Mouse (Mus musculus) lung, embryonic 14.5 days (tissue): ENCODE measurements around the gene Pop5. TPM values are rescaled to one million over a fixed set of nuclear protein-coding genes. Genes with fewer than 3 reads are reported as not detected.

Experiments
- ATAC-seq: fragments of 200-750 bp; cut with Nextera tagmentation; 2 replicates; pipeline ENCODE4 v1.8.0; 2017; ENCODE audit warnings: mild to moderate bottlenecking, moderate TSS enrichment, moderate library complexity; ENCODE audit not compliant: insufficient read depth
- DNase-seq: peaks from one replicate; pipeline ENCODE4 v3.0.0-alpha.2; 2015
- H3K27ac ChIP-seq: fragments of 300-500 bp; sonication (generic); 2 replicates; pipeline ENCODE4 v1.5.1; 2014; ENCODE audit warnings: low read depth, mild to moderate bottlenecking, moderate library complexity
- H3K27me3 ChIP-seq: fragments of 300-500 bp; sonication (generic); 2 replicates; pipeline ENCODE4 v1.6.1; 2014; ENCODE audit warnings: low read length, control low read depth; ENCODE audit not compliant: insufficient read depth
- H3K36me3 ChIP-seq: fragments of 300-500 bp; sonication (generic); 2 replicates; pipeline ENCODE4 v1.6.1; 2014; ENCODE audit warnings: control low read depth; ENCODE audit not compliant: insufficient read depth
- H3K4me1 ChIP-seq: fragments of 300-500 bp; sonication (generic); 2 replicates; pipeline ENCODE4 v1.6.1; 2014; ENCODE audit warnings: antibody characterized with exemption, control low read depth; ENCODE audit not compliant: insufficient read depth
- H3K4me2 ChIP-seq: fragments of 300-500 bp; sonication (generic); 2 replicates; pipeline ENCODE4 v1.6.1; 2014; ENCODE audit warnings: mild to moderate bottlenecking
- H3K4me3 ChIP-seq: fragments of 300-500 bp; sonication (generic); 2 replicates; pipeline ENCODE4 v1.5.1; 2014; ENCODE audit warnings: low read depth, low read length
- H3K9ac ChIP-seq: fragments of 300-500 bp; sonication (generic); 2 replicates; pipeline ENCODE4 v1.6.1; 2014
- H3K9me3 ChIP-seq: fragments of 300-500 bp; sonication (generic); 2 replicates; pipeline ENCODE4 v1.6.1; 2016; ENCODE audit warnings: low read depth, low read length, control low read depth
- CTCF ChIP-seq: IDR thresholded peaks from 2 replicates; pipeline ENCODE4 v1.5.1; 2016; ENCODE audit warnings: antibody characterized with exemption, low read depth
- WGBS: fragments of 180-500 bp; shearing (Covaris S2); extraction: QIAGEN DNeasy Blood & Tissue Kit; methylation state at CpG from one replicate; pipeline ENCODE4 v1.1.7; 2014; 5-methylcytosine and 5-hydroxymethylcytosine counted together
- polyA plus RNA-seq: library from polyadenylated mRNA; unstranded; fragments of >200 nt; fragmentation: Nextera tagmentation; extraction: Ambion mirVana; gene quantifications from 2 replicates; pipeline ENCODE4 v1.2.1, GENCODE M21; 2014

Pop5 gene
- polyA plus RNA-seq, 1 experiment from 2014 or later, result 111 TPM

- H3K36me3 ChIP-seq, result no peaks in the 10 kb centered on the region
- no peak overlapping the region for H3K4me2 ChIP-seq
- H3K9me3 ChIP-seq, result no peaks in the 10 kb centered on the region
- no peak for DNase-seq
- TF ChIP-seq CTCF, result no peak
- no peak overlapping the region for H3K4me3 ChIP-seq
- 49% methylated on average over 6 of the region's 6 CpGs for WGBS
- no peak overlapping the region for H3K27ac ChIP-seq
- H3K9ac ChIP-seq, result no peak overlapping the region
- no peaks in the 10 kb centered on the region for H3K4me1 ChIP-seq
- no peak for ATAC-seq
- H3K27me3 ChIP-seq, result peaks cover 13% of the 10 kb centered on the region
Measured at GRCm38 (mm10) chr5:115232516-115232915, 3.1 kb upstream of the Pop5 start.

- no peak for TF ChIP-seq CTCF
- H3K36me3 ChIP-seq, result no peaks in the 10 kb centered on the region
- no peak for ATAC-seq
Measured at GRCm38 (mm10) chr5:115233031-115233780, 2.4 kb upstream of the Pop5 start.

GRCm38 (mm10) chr5:115234519-115234918, 1.1 kb upstream of the Pop5 start:
- ATAC-seq (no peak), DNase-seq (no peak)
- no peak overlapping the region for H3K4me2 ChIP-seq
- 58% methylated on average over 6 of the region's 6 CpGs for WGBS
- H3K4me3 ChIP-seq, result no peak overlapping the region
- no peak overlapping the region for H3K27ac ChIP-seq
- H3K36me3 ChIP-seq, result 0 out of 2 replicates have a peak, but pooled peaks cover 3% of the 10 kb centered on the region
- 0 out of 2 replicates have a peak, but pooled peaks cover 4% of the 10 kb centered on the region for H3K4me1 ChIP-seq
- H3K9ac ChIP-seq, result no peak overlapping the region
- H3K27me3 ChIP-seq, result peaks cover 13% of the 10 kb centered on the region
- no peaks in the 10 kb centered on the region for H3K9me3 ChIP-seq
- TF ChIP-seq CTCF, result no peak

More at GRCm38 (mm10) chr5:115233031-115233780, 2.4 kb upstream of the Pop5 start:
- Histone ChIP-seq H3K27ac (no peak overlapping the region), H3K4me2 (no peak overlapping the region), H3K9ac (no peak overlapping the region), H3K4me3 (no peak overlapping the region), H3K4me1 (no peaks in the 10 kb centered on the region), H3K27me3 (peaks cover 13% of the 10 kb centered on the region), H3K9me3 (no peaks in the 10 kb centered on the region)
- WGBS, result 82% methylated on average over 14 of the region's 14 CpGs
- DNase-seq, result no peak

- Histone ChIP-seq H3K4me3 (peak overlapping the region; percentile 58), H3K9me3 (no peaks in the 10 kb centered on the region), H3K4me1 (0 out of 2 replicates have a peak, but pooled peaks cover 4% of the 10 kb centered on the region), H3K36me3 (peaks cover 9% of the 10 kb centered on the region), H3K27ac (no peak overlapping the region), H3K27me3 (peaks cover 13% of the 10 kb centered on the region), H3K4me2 (peak overlapping the region; percentile 95), H3K9ac (peak overlapping the region; percentile 62)
- ATAC-seq (peak; percentile 43; the same call in 1 of the 2 replicates), DNase-seq (peak; percentile 64)
- under 1% methylated on average over 45 of the region's 45 CpGs for WGBS
- TF ChIP-seq CTCF, result no peak
Measured at GRCm38 (mm10) chr5:115235323-115235771, 289 bp upstream of the Pop5 start.

- Histone ChIP-seq H3K9me3 (no peaks in the 10 kb centered on the region), H3K4me2 (peak overlapping the region; percentile 94), H3K9ac (peak overlapping the region; percentile 79), H3K4me3 (peak overlapping the region; percentile 84), H3K36me3 (peaks cover 37% of the 10 kb centered on the region), H3K27ac (peak overlapping the region; percentile 1; the same call in 1 of the 2 replicates), H3K4me1 (0 out of 2 replicates have a peak, but pooled peaks cover 4% of the 10 kb centered on the region), H3K27me3 (peaks cover 13% of the 10 kb centered on the region)
- under 1% methylated on average over 88 of the region's 88 CpGs for WGBS
- no peak for TF ChIP-seq CTCF
- DNase-seq, result peak; percentile 97
- ATAC-seq, result peak; percentile 79
Measured at GRCm38 (mm10) chr5:115237803-115238728, 2.4 kb downstream of the Pop5 start.

GRCm38 (mm10) chr5:115238729-115239195, 3.1 kb downstream of the Pop5 start:
- WGBS, result 5% methylated on average over 11 of the region's 11 CpGs
- ATAC-seq (no peak), DNase-seq (peak; percentile 27)
- Histone ChIP-seq H3K4me2 (peak overlapping the region; percentile 94), H3K27me3 (peaks cover 11% of the 10 kb centered on the region), H3K36me3 (peaks cover 44% of the 10 kb centered on the region), H3K9ac (peak overlapping the region; percentile 79), H3K4me1 (0 out of 2 replicates have a peak, but pooled peaks cover 4% of the 10 kb centered on the region), H3K4me3 (peak overlapping the region; percentile 84), H3K9me3 (no peaks in the 10 kb centered on the region), H3K27ac (no peak overlapping the region)
- TF ChIP-seq CTCF, result no peak
